Mouse (Mus musculus) liver, embryonic 12.5 days (tissue): ENCODE measurements around the gene Prox2. TPM values are rescaled to one million over a fixed set of nuclear protein-coding genes. Genes with fewer than 3 reads are reported as not detected.
A peak's percentile ranks its signal among the peaks of the same experiment; 100 is the strongest.

Experiments used
- ATAC-seq: fragments of 200-750 bp; cut with Nextera tagmentation; 2 replicates; pipeline ENCODE4 v1.8.0; 2017; ENCODE audit warnings: moderate number of reproducible peaks, mild to moderate bottlenecking, moderate library complexity
- H3K27ac ChIP-seq: fragments of 300-500 bp; sonication (generic); 2 replicates; pipeline ENCODE4 v1.5.1; 2016; ENCODE audit warnings: mild to moderate bottlenecking
- H3K27me3 ChIP-seq: fragments of 300-500 bp; sonication (generic); replicated peaks from 2 replicates; pipeline ENCODE4 v1.6.1; 2016; ENCODE audit warnings: mild to moderate bottlenecking, moderate library complexity
- H3K36me3 ChIP-seq: fragments of 300-500 bp; sonication (generic); 2 replicates; pipeline ENCODE4 v1.6.1; 2016; ENCODE audit warnings: mild to moderate bottlenecking, moderate library complexity
- H3K4me1 ChIP-seq: fragments of 300-500 bp; sonication (generic); 2 replicates; pipeline ENCODE4 v1.6.1; 2016
- H3K4me2 ChIP-seq: fragments of 300-500 bp; sonication (generic); 2 replicates; pipeline ENCODE4 v1.6.1; 2016; ENCODE audit warnings: mild to moderate bottlenecking, moderate library complexity
- H3K4me3 ChIP-seq: fragments of 300-500 bp; sonication (generic); 2 replicates; pipeline ENCODE4 v1.5.1; 2016; ENCODE audit warnings: mild to moderate bottlenecking, moderate library complexity
- H3K9ac ChIP-seq: fragments of 300-500 bp; sonication (generic); 2 replicates; pipeline ENCODE4 v1.6.1; 2016; ENCODE audit warnings: mild to moderate bottlenecking, moderate library complexity
- H3K9me3 ChIP-seq: fragments of 300-500 bp; sonication (generic); replicated peaks from 2 replicates; pipeline ENCODE4 v1.6.1; 2016; ENCODE audit warnings: mild to moderate bottlenecking, moderate library complexity
- WGBS: fragments of 180-500 bp; shearing (Covaris S2); methylation state at CpG from one replicate; pipeline ENCODE4 v1.1.7; 2016; ENCODE audit not compliant: insufficient replicate concordance; 5-methylcytosine and 5-hydroxymethylcytosine counted together
- polyA plus RNA-seq: library from polyadenylated mRNA; unstranded; fragments of >200 nt; fragmentation: Nextera tagmentation; extraction: Ambion mirVana; gene quantifications from 2 replicates; pipeline ENCODE4 v1.2.1, GENCODE M21; 2016

Gene Prox2
- polyA plus RNA-seq = 3.9 and 4.1 TPM in 2 replicates

GRCm38 (mm10) chr12:85110698-85111592, at the start of gene Prox2, which contains the start of gene Dlst:
Prox2 (minus strand) TSS chr12:85110759.
Dlst (plus strand) TSS chr12:85110833.
- WGBS = under 1% methylated on average over 83 of the region's 83 CpGs
- peaks cover 30% of the 10 kb centered on the region for H3K36me3 ChIP-seq
- H3K4me3 ChIP-seq = peak within 1 kb of the TSS; percentile 99
- no peaks in the 10 kb centered on the region for H3K27me3 ChIP-seq
- H3K9me3 ChIP-seq = no peaks in the 10 kb centered on the region
- H3K4me1 ChIP-seq = peaks cover 65% of the 10 kb centered on the region
- ATAC-seq = peak; percentile 92
- H3K4me2 ChIP-seq = peak within 1 kb of the TSS; percentile 94
- H3K27ac ChIP-seq = peak within 1 kb of the TSS; percentile 92
- peak within 1 kb of the TSS; percentile 95 for H3K9ac ChIP-seq

GRCm38 (mm10) chr12:85159592-85159991, 49.0 kb upstream of the Prox2 start:
- 56% methylated on average over 5 of the region's 5 CpGs for WGBS
- Histone ChIP-seq H3K4me2 (no peak overlapping the region), H3K9me3 (no peaks in the 10 kb centered on the region), H3K4me3 (no peak overlapping the region), H3K9ac (no peak overlapping the region), H3K27me3 (peaks cover 13% of the 10 kb centered on the region; the same call in 1 of the 2 replicates), H3K36me3 (no peaks in the 10 kb centered on the region), H3K27ac (no peak overlapping the region), H3K4me1 (0 out of 2 replicates have a peak, but pooled peaks cover 5% of the 10 kb centered on the region)
- ATAC-seq = no peak

GRCm38 (mm10) chr12:85158801-85159200, 48.2 kb upstream of the Prox2 start:
- Histone ChIP-seq H3K27me3 (peaks cover 13% of the 10 kb centered on the region; the same call in 1 of the 2 replicates), H3K27ac (no peak overlapping the region), H3K9me3 (no peaks in the 10 kb centered on the region), H3K4me1 (0 out of 2 replicates have a peak, but pooled peaks cover 5% of the 10 kb centered on the region), H3K9ac (no peak overlapping the region), H3K36me3 (no peaks in the 10 kb centered on the region), H3K4me3 (no peak overlapping the region), H3K4me2 (no peak overlapping the region)
- ATAC-seq = no peak
- 66% methylated on average over 8 of the region's 8 CpGs for WGBS

GRCm38 (mm10) chr12:85157797-85158460, 47.4 kb upstream of the Prox2 start:
- H3K9ac ChIP-seq = no peak overlapping the region
- peaks cover 14% of the 10 kb centered on the region; the same call in 1 of the 2 replicates for H3K27me3 ChIP-seq
- H3K9me3 ChIP-seq = no peaks in the 10 kb centered on the region
- no peaks in the 10 kb centered on the region for H3K36me3 ChIP-seq
- H3K27ac ChIP-seq = no peak overlapping the region
- ATAC-seq = no peak
- H3K4me2 ChIP-seq = no peak overlapping the region
- 0 out of 2 replicates have a peak, but pooled peaks cover 5% of the 10 kb centered on the region for H3K4me1 ChIP-seq
- 71% methylated on average over 14 of the region's 14 CpGs for WGBS
- no peak overlapping the region for H3K4me3 ChIP-seq

GRCm38 (mm10) chr12:85156324-85156723, 45.8 kb upstream of the Prox2 start:
- Histone ChIP-seq H3K9ac (no peak overlapping the region), H3K4me3 (no peak overlapping the region), H3K36me3 (no peaks in the 10 kb centered on the region), H3K27me3 (peaks cover 17% of the 10 kb centered on the region; the same call in 1 of the 2 replicates), H3K4me1 (peaks cover 9% of the 10 kb centered on the region), H3K9me3 (no peaks in the 10 kb centered on the region), H3K4me2 (no peak overlapping the region), H3K27ac (no peak overlapping the region)
- WGBS = 26% methylated on average over 6 of the region's 6 CpGs
- ATAC-seq = no peak

GRCm38 (mm10) chr12:85153011-85153410, 42.5 kb upstream of the Prox2 start:
- Histone ChIP-seq H3K27ac (no peak overlapping the region), H3K36me3 (no peaks in the 10 kb centered on the region), H3K4me1 (peaks cover 20% of the 10 kb centered on the region), H3K9ac (no peak overlapping the region), H3K9me3 (no peaks in the 10 kb centered on the region), H3K4me3 (no peak overlapping the region), H3K4me2 (no peak overlapping the region), H3K27me3 (peaks cover 49% of the 10 kb centered on the region)
- ATAC-seq = peak; percentile 17; the same call in 1 of the 2 replicates
- 57% methylated on average over 3 of the region's 3 CpGs for WGBS

GRCm38 (mm10) chr12:85151002-85151774, 40.6 kb upstream of the Prox2 start, which contains the start of gene Rps6kl1:
Rps6kl1 (minus strand) TSS chr12:85151264.
- peak; percentile 82 for ATAC-seq
- Histone ChIP-seq H3K36me3 (no peaks in the 10 kb centered on the region), H3K27ac (no peak within 1 kb of the TSS), H3K4me1 (peaks cover 16% of the 10 kb centered on the region), H3K9me3 (no peaks in the 10 kb centered on the region), H3K4me2 (peak within 1 kb of the TSS; percentile 68), H3K4me3 (peak within 1 kb of the TSS; percentile 33), H3K9ac (peak within 1 kb of the TSS; percentile 40; the same call in 1 of the 2 replicates), H3K27me3 (peaks cover 63% of the 10 kb centered on the region)
- 14% methylated on average over 28 of the region's 28 CpGs for WGBS

GRCm38 (mm10) chr12:85150321-85151001, 39.9 kb upstream of the Prox2 start:
- H3K9me3 ChIP-seq = no peaks in the 10 kb centered on the region
- 14% methylated on average over 20 of the region's 20 CpGs for WGBS
- no peak overlapping the region for H3K27ac ChIP-seq
- peaks cover 57% of the 10 kb centered on the region for H3K27me3 ChIP-seq
- H3K9ac ChIP-seq = peak overlapping the region; percentile 40; the same call in 1 of the 2 replicates
- H3K4me3 ChIP-seq = peak overlapping the region; percentile 33
- H3K36me3 ChIP-seq = no peaks in the 10 kb centered on the region
- peaks cover 16% of the 10 kb centered on the region for H3K4me1 ChIP-seq
- no peak for ATAC-seq
- H3K4me2 ChIP-seq = peak overlapping the region; percentile 68

- no peak overlapping the region for H3K4me3 ChIP-seq
- H3K27ac ChIP-seq = no peak overlapping the region
- H3K4me1 ChIP-seq = peaks cover 16% of the 10 kb centered on the region
- 70% methylated on average over 9 of the region's 9 CpGs for WGBS
- peaks cover 52% of the 10 kb centered on the region for H3K27me3 ChIP-seq
- no peaks in the 10 kb centered on the region for H3K9me3 ChIP-seq
- no peak for ATAC-seq
- H3K4me2 ChIP-seq = no peak overlapping the region
- no peak overlapping the region for H3K9ac ChIP-seq
- no peaks in the 10 kb centered on the region for H3K36me3 ChIP-seq
Measured at GRCm38 (mm10) chr12:85146881-85147280, 36.3 kb upstream of the Prox2 start.

GRCm38 (mm10) chr12:85146355-85146754, 35.8 kb upstream of the Prox2 start:
- Histone ChIP-seq H3K4me2 (no peak overlapping the region), H3K4me3 (no peak overlapping the region), H3K27me3 (peaks cover 51% of the 10 kb centered on the region), H3K9ac (no peak overlapping the region), H3K4me1 (peaks cover 12% of the 10 kb centered on the region), H3K36me3 (no peaks in the 10 kb centered on the region), H3K27ac (no peak overlapping the region), H3K9me3 (no peaks in the 10 kb centered on the region)
- WGBS = 29% methylated on average over 9 of the region's 11 CpGs
- no peak for ATAC-seq

GRCm38 (mm10) chr12:85145630-85146029, 35.1 kb upstream of the Prox2 start:
- WGBS = 70% methylated on average over 9 of the region's 9 CpGs
- H3K27ac ChIP-seq = no peak overlapping the region
- H3K36me3 ChIP-seq = no peaks in the 10 kb centered on the region
- no peak overlapping the region for H3K9ac ChIP-seq
- no peaks in the 10 kb centered on the region for H3K9me3 ChIP-seq
- H3K4me3 ChIP-seq = no peak overlapping the region
- H3K4me1 ChIP-seq = peaks cover 4% of the 10 kb centered on the region
- no peak for ATAC-seq
- H3K4me2 ChIP-seq = no peak overlapping the region
- H3K27me3 ChIP-seq = peaks cover 50% of the 10 kb centered on the region
